Mouse (Mus musculus) heart, embryonic 12.5 days (tissue): ENCODE data around the gene Rdh12. TPM values are rescaled to one million over a fixed set of nuclear protein-coding genes. Genes with fewer than 3 reads are reported as not detected.

ENCODE experiments used
- ATAC-seq: fragments of 200-750 bp; cut with Nextera tagmentation; 2 replicates; pipeline ENCODE4 v1.8.0; 2017; ENCODE audit warnings: moderate TSS enrichment, moderate library complexity; ENCODE audit not compliant: insufficient number of reproducible peaks, low FRiP score
- H3K27ac ChIP-seq: fragments of 300-500 bp; sonication (generic); 2 replicates; pipeline ENCODE4 v1.5.1; 2016; ENCODE audit warnings: mild to moderate bottlenecking, moderate library complexity; ENCODE audit not compliant: poor library complexity, severe bottlenecking
- H3K27me3 ChIP-seq: fragments of 300-500 bp; sonication (generic); replicated peaks from 2 replicates; pipeline ENCODE4 v1.6.1; 2016; ENCODE audit warnings: mild to moderate bottlenecking, moderate library complexity
- H3K36me3 ChIP-seq: fragments of 300-500 bp; sonication (generic); 2 replicates; pipeline ENCODE4 v1.6.1; 2016; ENCODE audit warnings: mild to moderate bottlenecking, moderate library complexity
- H3K4me1 ChIP-seq: fragments of 300-500 bp; sonication (generic); replicated peaks from 2 replicates; pipeline ENCODE4 v1.6.1; 2016; ENCODE audit warnings: mild to moderate bottlenecking
- H3K4me2 ChIP-seq: fragments of 300-500 bp; sonication (generic); 2 replicates; pipeline ENCODE4 v1.6.1; 2016; ENCODE audit warnings: mild to moderate bottlenecking, moderate library complexity
- H3K4me3 ChIP-seq: fragments of 300-500 bp; sonication (generic); 2 replicates; pipeline ENCODE4 v1.5.1; 2016; ENCODE audit warnings: mild to moderate bottlenecking
- H3K9ac ChIP-seq: fragments of 300-500 bp; sonication (generic); 2 replicates; pipeline ENCODE4 v1.6.1; 2016; ENCODE audit warnings: mild to moderate bottlenecking, moderate library complexity
- H3K9me3 ChIP-seq: fragments of 300-500 bp; sonication (generic); replicated peaks from 2 replicates; pipeline ENCODE4 v1.6.1; 2016; ENCODE audit warnings: mild to moderate bottlenecking, moderate library complexity
- WGBS: fragments of 180-500 bp; shearing (Covaris S2); methylation state at CpG from one replicate; pipeline ENCODE4 v1.1.7; 2016; 5-methylcytosine and 5-hydroxymethylcytosine counted together
- polyA plus RNA-seq: library from polyadenylated mRNA; unstranded; fragments of >200 nt; fragmentation: Nextera tagmentation; extraction: Ambion mirVana; gene quantifications from 2 replicates; pipeline ENCODE4 v1.2.1, GENCODE M21; 2016

The Rdh12 gene
- polyA plus RNA-seq, 1 experiment from 2014 or later = 0.87 TPM

DNA sequence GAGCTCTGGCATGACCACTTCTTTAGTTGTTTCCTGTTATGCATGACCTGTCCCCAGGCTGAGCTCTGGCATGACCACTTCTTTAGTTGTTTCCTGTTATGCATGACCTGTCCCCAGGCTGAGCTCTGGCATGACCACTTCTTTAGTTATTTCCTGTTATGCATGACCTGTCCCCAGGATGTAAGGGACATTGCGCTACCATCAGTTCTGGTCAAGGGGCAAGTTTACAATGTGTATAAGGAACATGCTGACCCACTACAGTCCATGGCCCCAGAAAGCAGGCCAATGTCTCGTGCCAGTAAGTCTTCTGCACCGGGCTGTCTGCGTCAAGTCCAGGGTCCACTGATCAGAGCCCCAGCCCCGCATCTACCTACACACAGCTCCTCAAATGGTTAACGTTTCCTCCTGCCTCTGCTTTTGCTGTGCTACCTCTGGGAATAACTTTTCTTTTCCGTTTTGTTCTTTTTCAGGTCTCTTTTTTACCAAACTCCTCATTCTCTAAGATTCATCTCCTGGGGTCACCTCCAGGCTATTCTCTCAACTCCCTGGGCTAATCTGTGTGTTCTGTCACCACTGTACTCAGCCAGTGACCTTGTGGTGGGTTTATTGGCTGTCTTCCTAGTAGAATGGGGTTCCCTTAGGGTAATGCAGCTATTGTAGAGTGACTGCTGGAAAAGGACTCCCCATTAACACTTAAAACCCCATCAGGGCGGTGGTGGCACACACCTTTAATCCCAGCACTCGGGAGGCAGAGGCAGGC is 44.8 kb downstream of the Rdh12 start:
- no peak overlapping the region for H3K4me2 ChIP-seq
- no peaks in the 10 kb centered on the region for H3K27me3 ChIP-seq
- WGBS = 89% methylated on average over 9 of the region's 9 CpGs
- no peak overlapping the region for H3K27ac ChIP-seq
- H3K9ac ChIP-seq = no peak overlapping the region
- H3K4me1 ChIP-seq = no peaks in the 10 kb centered on the region
- H3K36me3 ChIP-seq = peaks cover 84% of the 10 kb centered on the region
- H3K9me3 ChIP-seq = no peaks in the 10 kb centered on the region
- H3K4me3 ChIP-seq = no peak overlapping the region
- no peak for ATAC-seq

DNA sequence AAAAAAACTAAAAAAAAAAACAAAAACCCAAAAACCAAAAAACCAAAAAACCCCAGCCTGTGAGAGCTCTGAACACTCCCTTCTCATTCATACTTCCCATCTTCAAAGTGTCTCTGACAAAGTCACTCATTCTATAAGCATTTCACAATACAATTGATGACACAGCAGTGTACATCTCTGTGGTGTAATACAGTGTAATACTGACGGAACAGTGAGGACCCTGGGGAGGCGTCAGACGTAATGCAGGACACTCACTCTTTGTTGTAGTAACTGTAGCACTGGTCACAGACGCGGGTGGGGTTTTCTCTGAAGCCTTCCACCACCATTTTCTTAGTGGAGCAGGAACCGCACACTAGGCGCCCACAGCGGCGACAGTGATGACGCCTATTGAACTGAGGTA is 46.3 kb downstream of the Rdh12 start:
- H3K9me3 ChIP-seq = no peaks in the 10 kb centered on the region
- no peaks in the 10 kb centered on the region for H3K27me3 ChIP-seq
- no peak overlapping the region for H3K4me3 ChIP-seq
- no peak overlapping the region for H3K9ac ChIP-seq
- WGBS = 91% methylated on average over 10 of the region's 10 CpGs
- H3K4me2 ChIP-seq = no peak overlapping the region
- H3K27ac ChIP-seq = no peak overlapping the region
- ATAC-seq = no peak
- H3K4me1 ChIP-seq = no peaks in the 10 kb centered on the region
- peaks cover 74% of the 10 kb centered on the region for H3K36me3 ChIP-seq

DNA sequence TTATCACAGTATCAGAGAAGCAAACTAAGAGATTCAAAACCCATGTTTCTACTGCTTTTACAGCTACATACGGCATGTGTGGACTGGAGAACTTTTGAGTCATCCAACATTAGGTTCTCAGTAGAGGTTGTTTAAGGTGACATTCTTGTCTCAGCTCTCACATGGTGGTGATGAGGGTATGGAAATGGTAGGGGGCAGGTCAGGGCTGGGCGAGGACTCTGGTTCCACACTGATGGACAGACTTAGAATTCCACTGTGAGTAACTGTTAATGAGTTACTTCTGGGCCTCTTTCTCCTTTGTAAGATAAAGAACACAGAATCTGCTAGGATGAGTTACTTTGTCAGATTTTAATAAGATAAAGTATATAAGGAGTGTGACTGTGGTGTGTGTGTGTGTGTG is 51.4 kb downstream of the Rdh12 start:
- WGBS = 90% methylated on average over 2 of the region's 2 CpGs
- peaks cover 68% of the 10 kb centered on the region for H3K36me3 ChIP-seq
- H3K27me3 ChIP-seq = no peaks in the 10 kb centered on the region

DNA sequence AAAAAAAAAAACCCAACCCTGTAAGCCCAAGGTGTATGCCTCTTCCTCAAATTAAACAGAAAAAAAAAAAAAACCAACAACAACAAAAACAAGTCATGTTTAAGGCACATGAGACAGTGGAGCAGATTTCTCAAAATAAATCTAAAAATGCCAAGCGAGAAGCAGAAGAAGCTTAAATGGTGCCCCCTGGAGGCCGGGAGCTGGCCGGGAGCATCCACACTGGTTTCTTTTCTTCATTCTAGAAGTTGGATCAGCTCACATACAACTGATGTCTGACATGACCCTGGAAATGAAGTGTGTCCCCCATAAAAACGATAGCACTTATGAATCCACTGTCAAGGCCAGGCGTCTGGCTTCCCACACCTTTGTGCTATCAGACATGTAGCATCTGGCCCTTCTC is 52.3 kb downstream of the Rdh12 start:
- no peaks in the 10 kb centered on the region for H3K27me3 ChIP-seq
- no peak overlapping the region for H3K27ac ChIP-seq
- no peaks in the 10 kb centered on the region for H3K9me3 ChIP-seq
- no peak for ATAC-seq
- no peak overlapping the region for H3K4me3 ChIP-seq
- peaks cover 71% of the 10 kb centered on the region for H3K36me3 ChIP-seq
- no peaks in the 10 kb centered on the region for H3K4me1 ChIP-seq
- no peak overlapping the region for H3K9ac ChIP-seq
- WGBS = 46% methylated on average over 5 of the region's 5 CpGs
- no peak overlapping the region for H3K4me2 ChIP-seq

More for the DNA sequence above, 51.4 kb downstream of the Rdh12 start:
- Histone ChIP-seq H3K9me3 (no peaks in the 10 kb centered on the region), H3K27ac (no peak overlapping the region), H3K4me3 (no peak overlapping the region), H3K4me2 (no peak overlapping the region), H3K9ac (no peak overlapping the region), H3K4me1 (no peaks in the 10 kb centered on the region)
- no peak for ATAC-seq

Other genes starting within 250 kb of the Rdh12 start
- 2.9 and 3.4 TPM in 2 replicates for gene Tmem229b, start 201.3 kb upstream of the Rdh12 start, polyA plus RNA-seq
- 5.3 and 5.8 TPM in 2 replicates for gene Plekhh1, start 179.8 kb upstream of the Rdh12 start, polyA plus RNA-seq
- 16.8 and 17.4 TPM in 2 replicates for gene Pigh, start 119.3 kb upstream of the Rdh12 start, polyA plus RNA-seq
- gene Arg2, start 78.1 kb upstream of the Rdh12 start, polyA plus RNA-seq = 0.15 and 0.44 TPM in 2 replicates
- 93.7 and 100 TPM in 2 replicates for gene Vti1b, start 36.2 kb upstream of the Rdh12 start, polyA plus RNA-seq
- gene Rdh11, start 16.6 kb upstream of the Rdh12 start, polyA plus RNA-seq = 17.5 and 18.4 TPM in 2 replicates
- gene Zfyve26, start 87.4 kb downstream of the Rdh12 start, polyA plus RNA-seq = 12.3 and 13.1 TPM in 2 replicates
- 4.5 and 4.6 TPM in 2 replicates for gene Rad51b, start 88.4 kb downstream of the Rdh12 start, polyA plus RNA-seq